Mouse (Mus musculus) midbrain, embryonic 16.5 days (tissue): ENCODE measurements around the gene Prss8. TPM values are rescaled to one million over a fixed set of nuclear protein-coding genes. Genes with fewer than 3 reads are reported as not detected.

Experiments
- ATAC-seq: fragments of 200-750 bp; cut with Nextera tagmentation; 2 replicates; pipeline ENCODE4 v1.8.0; 2017; ENCODE audit warnings: moderate TSS enrichment
- H3K27ac ChIP-seq: fragments of 300-500 bp; sonication (generic); 2 replicates; pipeline ENCODE4 v1.5.1; 2014; ENCODE audit warnings: mild to moderate bottlenecking, low read length, mixed read lengths
- H3K27me3 ChIP-seq: fragments of 300-500 bp; sonication (generic); 2 replicates; pipeline ENCODE4 v1.6.1; 2014; ENCODE audit warnings: low read depth, low read length, mixed read lengths; ENCODE audit not compliant: control insufficient read depth, insufficient read depth
- H3K36me3 ChIP-seq: fragments of 300-500 bp; sonication (generic); 2 replicates; pipeline ENCODE4 v1.6.1; 2014; ENCODE audit warnings: mild to moderate bottlenecking, low read length, moderate library complexity, mixed read lengths; ENCODE audit not compliant: control insufficient read depth, insufficient read depth
- H3K4me1 ChIP-seq: fragments of 300-500 bp; sonication (generic); 2 replicates; pipeline ENCODE4 v1.6.1; 2014; ENCODE audit warnings: mild to moderate bottlenecking, low read length, mixed read lengths; ENCODE audit not compliant: control insufficient read depth, insufficient read depth
- H3K4me2 ChIP-seq: fragments of 300-500 bp; sonication (generic); 2 replicates; pipeline ENCODE4 v1.6.1; 2014; ENCODE audit warnings: mild to moderate bottlenecking, low read length, mixed read lengths
- H3K4me3 ChIP-seq: fragments of 300-500 bp; sonication (generic); 2 replicates; pipeline ENCODE4 v1.5.1; 2014; ENCODE audit warnings: low read depth, mild to moderate bottlenecking, low read length, moderate library complexity, mixed read lengths
- H3K9ac ChIP-seq: fragments of 300-500 bp; sonication (generic); 2 replicates; pipeline ENCODE4 v1.6.1; 2014; ENCODE audit warnings: low read depth, low read length, mixed read lengths
- H3K9me3 ChIP-seq: fragments of 300-500 bp; sonication (generic); replicated peaks from 2 replicates; pipeline ENCODE4 v1.6.1; 2014; ENCODE audit warnings: mild to moderate bottlenecking, low read length, mixed read lengths; ENCODE audit not compliant: control insufficient read depth, poor library complexity, severe bottlenecking
- WGBS: fragments of 180-500 bp; shearing (Covaris S2); extraction: QIAGEN DNeasy Blood & Tissue Kit; methylation state at CpG from one replicate; pipeline ENCODE4 v1.1.7; 2014; 5-methylcytosine and 5-hydroxymethylcytosine counted together
- polyA plus RNA-seq: library from polyadenylated mRNA; unstranded; fragments of >200 nt; fragmentation: Nextera tagmentation; extraction: Ambion mirVana; gene quantifications from 2 replicates; pipeline ENCODE4 v1.2.1, GENCODE M21; 2015

Prss8 gene
- polyA plus RNA-seq, 1 experiment from 2014 or later = 0.20 TPM

- no peak for ATAC-seq
- Histone ChIP-seq H3K4me1 (peaks cover 8% of the 10 kb centered on the region), H3K4me2 (no peak overlapping the region), H3K36me3 (peaks cover 50% of the 10 kb centered on the region), H3K9me3 (no peaks in the 10 kb centered on the region), H3K4me3 (no peak overlapping the region), H3K27ac (no peak overlapping the region), H3K9ac (no peak overlapping the region), H3K27me3 (no peaks in the 10 kb centered on the region)
- 79% methylated on average over 3 of the region's 3 CpGs for WGBS
Observed at GRCm38 (mm10) chr7:127888821-127889220, 41.1 kb downstream of the Prss8 start.

GRCm38 (mm10) chr7:127887781-127888180, 42.1 kb downstream of the Prss8 start:
- 80% methylated on average over 3 of the region's 3 CpGs for WGBS
- no peak overlapping the region for H3K27ac ChIP-seq
- ATAC-seq = no peak
- H3K4me2 ChIP-seq = no peak overlapping the region
- no peaks in the 10 kb centered on the region for H3K27me3 ChIP-seq
- no peaks in the 10 kb centered on the region for H3K9me3 ChIP-seq
- peaks cover 9% of the 10 kb centered on the region for H3K4me1 ChIP-seq
- H3K4me3 ChIP-seq = no peak overlapping the region
- peaks cover 52% of the 10 kb centered on the region for H3K36me3 ChIP-seq
- H3K9ac ChIP-seq = no peak overlapping the region

DNA sequence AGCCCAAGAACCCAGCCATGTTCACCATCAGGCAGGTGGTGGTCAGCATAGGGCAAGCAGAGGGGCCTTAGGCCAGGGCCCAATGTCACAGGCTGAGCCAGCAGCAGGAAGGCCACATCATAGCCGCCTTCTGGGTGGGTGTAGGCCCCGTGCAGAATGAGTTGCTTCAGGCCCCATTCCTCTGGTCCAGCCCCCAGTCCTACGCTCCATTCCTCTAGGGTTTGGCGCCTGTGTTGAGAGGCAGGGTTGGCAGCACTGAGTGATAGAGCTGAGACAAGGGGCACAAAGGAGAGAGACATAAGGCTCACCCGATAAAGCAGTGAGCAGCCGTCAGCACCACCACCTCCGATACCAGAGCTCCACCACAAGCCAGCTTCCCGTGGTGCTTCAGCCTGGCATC, 42.7 kb downstream of the Prss8 start:
- H3K9me3 ChIP-seq = no peaks in the 10 kb centered on the region
- no peak overlapping the region for H3K27ac ChIP-seq
- H3K4me1 ChIP-seq = peaks cover 9% of the 10 kb centered on the region
- H3K9ac ChIP-seq = no peak overlapping the region
- no peak overlapping the region for H3K4me3 ChIP-seq
- 88% methylated on average over 8 of the region's 8 CpGs for WGBS
- H3K27me3 ChIP-seq = no peaks in the 10 kb centered on the region
- peaks cover 57% of the 10 kb centered on the region for H3K36me3 ChIP-seq
- ATAC-seq = no peak
- H3K4me2 ChIP-seq = no peak overlapping the region

DNA sequence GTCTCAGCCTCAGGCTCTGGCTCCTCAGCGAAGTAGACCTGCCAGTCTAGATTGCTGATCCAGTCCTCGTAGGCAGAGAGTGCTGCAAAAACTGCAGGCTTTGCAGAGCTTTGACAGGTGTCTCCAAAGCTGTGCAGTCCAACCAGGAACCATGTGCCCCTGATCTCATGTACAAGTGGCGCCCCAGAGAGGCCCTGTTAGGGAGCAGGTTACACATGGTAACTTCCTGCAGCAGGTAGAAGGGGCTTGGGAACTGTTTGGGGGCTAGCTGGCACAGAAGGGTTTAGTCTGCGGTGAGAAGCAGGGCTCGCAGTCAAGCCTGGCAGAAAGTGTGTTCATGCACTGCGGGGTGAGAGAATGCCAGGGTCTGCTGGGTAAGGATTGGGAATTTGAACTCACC, 43.4 kb downstream of the Prss8 start:
- Histone ChIP-seq H3K27ac (no peak overlapping the region), H3K27me3 (no peaks in the 10 kb centered on the region), H3K36me3 (peaks cover 60% of the 10 kb centered on the region), H3K9me3 (no peaks in the 10 kb centered on the region), H3K4me1 (peaks cover 9% of the 10 kb centered on the region), H3K4me2 (no peak overlapping the region), H3K4me3 (no peak overlapping the region), H3K9ac (no peak overlapping the region)
- ATAC-seq = no peak
- WGBS = 95% methylated on average over 6 of the region's 6 CpGs

DNA sequence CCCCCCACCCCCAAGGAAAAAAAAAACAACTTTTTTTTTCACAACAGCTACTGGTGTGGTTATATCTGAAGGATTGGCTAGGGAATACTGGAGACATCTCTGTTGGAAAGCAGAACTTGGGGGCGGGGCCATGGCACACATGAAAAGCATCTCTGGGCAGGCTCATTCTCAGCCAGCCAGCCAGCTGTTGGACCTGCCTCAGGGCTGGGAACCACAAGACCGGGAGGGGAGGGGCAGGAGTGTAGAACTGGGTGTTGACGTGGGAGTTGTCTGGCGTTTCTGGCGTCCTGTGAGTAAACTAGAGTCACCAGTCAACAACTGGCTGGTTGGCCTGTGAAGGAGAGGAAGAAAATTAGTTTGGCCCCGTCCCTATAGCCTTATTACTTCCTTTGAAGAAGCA, 44.0 kb downstream of the Prss8 start:
- H3K36me3 ChIP-seq = peaks cover 66% of the 10 kb centered on the region

DNA sequence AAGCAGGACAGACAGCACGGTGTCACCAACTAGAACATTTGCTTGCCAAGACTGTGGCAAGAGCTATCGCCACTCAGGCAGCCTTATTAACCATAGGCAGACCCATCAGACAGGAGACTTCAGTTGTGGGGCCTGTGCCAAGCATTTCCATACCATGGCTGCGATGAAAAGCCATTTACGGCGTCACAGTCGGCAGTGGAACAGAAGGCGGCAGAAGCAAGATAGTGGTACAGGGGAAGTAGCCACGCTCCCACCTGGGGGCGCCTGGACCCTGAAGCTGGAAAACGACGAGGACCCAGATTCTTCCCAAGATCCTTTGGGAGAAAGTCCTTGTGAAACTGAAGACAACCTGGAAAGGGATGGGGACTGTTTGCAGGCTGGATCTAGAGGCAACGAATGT, 49.5 kb downstream of the Prss8 start:
- H3K9me3 ChIP-seq = no peaks in the 10 kb centered on the region
- H3K4me2 ChIP-seq = no peak overlapping the region
- no peak overlapping the region for H3K27ac ChIP-seq
- WGBS = 87% methylated on average over 12 of the region's 12 CpGs
- no peak for ATAC-seq
- H3K36me3 ChIP-seq = peaks cover 58% of the 10 kb centered on the region
- H3K9ac ChIP-seq = no peak overlapping the region
- no peak overlapping the region for H3K4me3 ChIP-seq
- H3K4me1 ChIP-seq = peaks cover 18% of the 10 kb centered on the region
- no peaks in the 10 kb centered on the region for H3K27me3 ChIP-seq

More for the DNA sequence above, 44.0 kb downstream of the Prss8 start:
- ATAC-seq = no peak
- Histone ChIP-seq H3K9me3 (no peaks in the 10 kb centered on the region), H3K4me1 (peaks cover 9% of the 10 kb centered on the region), H3K4me3 (no peak overlapping the region), H3K9ac (no peak overlapping the region), H3K27ac (no peak overlapping the region), H3K4me2 (no peak overlapping the region), H3K27me3 (no peaks in the 10 kb centered on the region)
- WGBS = 70% methylated on average over 6 of the region's 6 CpGs

DNA sequence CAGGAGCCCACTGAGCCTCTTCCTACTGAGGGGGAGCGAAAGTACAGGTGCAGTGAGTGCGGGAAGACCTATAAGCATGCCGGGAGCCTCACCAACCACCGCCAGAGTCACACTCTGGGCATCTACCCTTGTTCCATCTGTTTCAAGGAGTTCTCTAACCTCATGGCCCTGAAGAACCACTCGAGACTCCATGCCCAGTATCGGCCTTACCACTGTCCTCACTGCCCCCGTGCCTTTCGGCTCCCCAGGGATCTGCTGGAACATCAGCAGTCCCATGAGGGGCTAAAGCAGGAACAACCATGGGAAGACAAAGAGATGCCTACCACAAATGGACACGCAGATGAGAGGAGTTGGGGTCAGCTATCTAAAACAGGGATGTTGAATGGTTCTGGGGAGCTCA, 50.6 kb downstream of the Prss8 start:
- H3K4me1 ChIP-seq = peaks cover 18% of the 10 kb centered on the region
- ATAC-seq = no peak
- no peak overlapping the region for H3K9ac ChIP-seq
- H3K27ac ChIP-seq = no peak overlapping the region
- no peaks in the 10 kb centered on the region for H3K27me3 ChIP-seq
- H3K4me2 ChIP-seq = no peak overlapping the region
- WGBS = 96% methylated on average over 9 of the region's 9 CpGs
- peaks cover 50% of the 10 kb centered on the region for H3K36me3 ChIP-seq
- no peak overlapping the region for H3K4me3 ChIP-seq
- H3K9me3 ChIP-seq = no peaks in the 10 kb centered on the region

- Histone ChIP-seq H3K9me3 (no peaks in the 10 kb centered on the region), H3K4me3 (peak within 1 kb of the TSS; percentile 74), H3K9ac (peak within 1 kb of the TSS; percentile 97), H3K27me3 (no peaks in the 10 kb centered on the region), H3K36me3 (peaks cover 26% of the 10 kb centered on the region), H3K27ac (peak within 1 kb of the TSS; percentile 100), H3K4me1 (peaks cover 25% of the 10 kb centered on the region), H3K4me2 (peak within 1 kb of the TSS; percentile 67)
- peak; percentile 72 for ATAC-seq
- under 1% methylated on average over 60 of the region's 60 CpGs for WGBS
Observed at GRCm38 (mm10) chr7:127876467-127877348, 53.2 kb downstream of the Prss8 start, which contains the start of gene Zfp668. Gene Zfp668, minus strand, starts transcription at chr7:127876828.

DNA sequence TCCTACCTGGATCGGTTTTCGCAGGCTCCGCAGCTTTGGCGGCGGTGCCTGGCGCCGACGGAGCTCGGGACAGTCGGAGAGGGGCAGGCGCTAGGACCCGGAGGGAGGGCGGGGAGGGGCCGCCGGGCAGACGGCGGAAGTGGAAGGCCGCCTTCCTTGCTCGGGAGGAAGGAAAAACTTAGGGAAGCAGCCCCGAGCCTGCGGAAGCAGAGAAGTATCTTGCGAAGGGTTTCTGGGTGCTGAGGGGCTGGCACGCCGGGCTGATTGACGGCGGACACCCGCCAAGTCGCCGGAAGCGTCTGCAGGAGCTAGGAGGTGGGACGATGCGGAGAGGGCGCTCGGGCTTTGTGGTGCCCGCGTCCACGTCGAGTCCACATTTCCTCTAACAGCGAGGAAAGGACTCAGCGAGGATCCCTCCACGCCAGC, 53.9 kb downstream of the Prss8 start, which contains the start of gene Zfp646:
TSS of gene Zfp646 (plus strand) at position 181 of the 426 bp plus-strand sequence.
- Histone ChIP-seq H3K9me3 (no peaks in the 10 kb centered on the region), H3K27me3 (no peaks in the 10 kb centered on the region), H3K27ac (peak within 1 kb of the TSS; percentile 100), H3K4me3 (peak within 1 kb of the TSS; percentile 74), H3K9ac (peak within 1 kb of the TSS; percentile 97), H3K36me3 (peaks cover 20% of the 10 kb centered on the region), H3K4me2 (peak within 1 kb of the TSS; percentile 67), H3K4me1 (peaks cover 25% of the 10 kb centered on the region)
- WGBS = under 1% methylated on average over 41 of the region's 41 CpGs
- peak; percentile 93 for ATAC-seq
